ENCODE assay signal across 15 mouse cellular contexts in genomic region chr3:97915081-97915480, GRCm38 (mm10). TPM values are rescaled to one million over a fixed set of nuclear protein-coding genes. Genes with fewer than 3 reads are reported as not detected.
DNase-seq lines count a peak whose midpoint lies in the region; ATAC-seq and TF ChIP-seq lines count a peak whose summit lies in the region.
"Had no signal": no experiment of that assay in that cellular context is flagged by ENCODE, and none has a peak within 500 bp of the region (broad histone marks: within the 10 kb centered on the region; RNA-seq: fewer than 3 reads in every experiment).

No protein-coding gene starts in this region.

- peak; percentile 61 for TF ChIP-seq CTCF in intestine, postnatal 0 days (IDR thresholded peaks at IDR 0.05; ENCODE audit: low read depth)

- peak; percentile 16 for DNase-seq in CD4-positive, CD25-positive, alpha-beta regulatory T cell, adult 2 months (ENCODE audit: low read depth, low spot score)
- no peak for DNase-seq in neural tube, embryonic 10.5 days (ENCODE audit: extremely low spot score, low spot score)
- DNase-seq in frontal cortex, postnatal 36 days (ENCODE audit: low spot score in 2 of 2) = no peak
- DNase-seq: cerebellum, adult 9-11 months; thymus, postnatal 14 days had no signal

- H3K9me3 ChIP-seq in intestine, postnatal 0 days (ENCODE audit: control insufficient read depth) = no peaks in the 10 kb centered on the region
- H3K9me3 ChIP-seq in intestine, embryonic 16.5 days (ENCODE audit: control insufficient read depth, low read length) = no peaks in the 10 kb centered on the region
- no peaks in the 10 kb centered on the region for H3K9me3 ChIP-seq in neural tube, embryonic 15.5 days (replicated peaks)
- H3K9me3 ChIP-seq: heart, embryonic 15.5 days; intestine, embryonic 15.5 days; liver, embryonic 15.5 days; megakaryocyte, embryonic 14.5 days; neural tube, embryonic 13.5 days had no signal

- WGBS in intestine, postnatal 0 days = 66% methylated on average over 4 of the region's 4 CpGs
- WGBS in intestine, embryonic 16.5 days = 67% methylated on average over 4 of the region's 4 CpGs
- WGBS in neural tube, embryonic 15.5 days = 82% methylated on average over 4 of the region's 4 CpGs

- H3K4me1 ChIP-seq in intestine, postnatal 0 days (replicated peaks; ENCODE audit: control insufficient read depth, insufficient read depth, low read length) = no peaks in the 10 kb centered on the region
- no peaks in the 10 kb centered on the region for H3K4me1 ChIP-seq in intestine, embryonic 16.5 days (ENCODE audit: control insufficient read depth, insufficient read depth, low read length)
- no peaks in the 10 kb centered on the region for H3K4me1 ChIP-seq in neural tube, embryonic 15.5 days
- H3K4me1 ChIP-seq: heart, embryonic 15.5 days; intestine, embryonic 15.5 days; liver, embryonic 15.5 days; neural tube, embryonic 13.5 days had no signal

- H3K27me3 ChIP-seq in intestine, postnatal 0 days (replicated peaks; ENCODE audit: control insufficient read depth, insufficient read depth, low read length) = no peaks in the 10 kb centered on the region
- no peaks in the 10 kb centered on the region for H3K27me3 ChIP-seq in intestine, embryonic 16.5 days (replicated peaks; ENCODE audit: control insufficient read depth, insufficient read depth, low read length)
- no peaks in the 10 kb centered on the region for H3K27me3 ChIP-seq in neural tube, embryonic 15.5 days (replicated peaks)
- H3K27me3 ChIP-seq: heart, embryonic 15.5 days; intestine, embryonic 15.5 days; liver, embryonic 15.5 days; megakaryocyte, embryonic 14.5 days; neural tube, embryonic 13.5 days had no signal

- H3K27ac ChIP-seq in intestine, postnatal 0 days (ENCODE audit: low read depth, low read length) = no peak overlapping the region
- H3K27ac ChIP-seq in intestine, embryonic 16.5 days (ENCODE audit: low read length) = no peak overlapping the region
- H3K27ac ChIP-seq in neural tube, embryonic 15.5 days (replicated peaks) = no peak overlapping the region
- H3K27ac ChIP-seq: heart, embryonic 15.5 days; intestine, embryonic 15.5 days; liver, embryonic 15.5 days; neural tube, embryonic 13.5 days had no signal

- no peak for ATAC-seq in CD4-positive, CD25-positive, alpha-beta regulatory T cell, adult 4 months
- no peak for ATAC-seq in intestine, postnatal 0 days
- no peak for ATAC-seq in intestine, embryonic 16.5 days
- ATAC-seq in neural tube, embryonic 15.5 days (ENCODE audit: low FRiP score) = peak; percentile 41; the same call in 1 of the 2 replicates
- ATAC-seq in megakaryocyte progenitor cell, adult 5-6 weeks (replicated peaks; ENCODE audit: poor library complexity) = peak; percentile 42; the same call in 1 of the 2 replicates
- ATAC-seq: intestine, embryonic 15.5 days had no signal

- no peak overlapping the region for H3K9ac ChIP-seq in intestine, postnatal 0 days (ENCODE audit: low read depth, low read length)
- H3K9ac ChIP-seq in intestine, embryonic 16.5 days (ENCODE audit: low read depth, low read length) = no peak overlapping the region
- no peak overlapping the region for H3K9ac ChIP-seq in neural tube, embryonic 15.5 days (replicated peaks)
- H3K9ac ChIP-seq: heart, embryonic 15.5 days; intestine, embryonic 15.5 days; liver, embryonic 15.5 days; neural tube, embryonic 13.5 days had no signal

- H3K4me2 ChIP-seq in intestine, postnatal 0 days (replicated peaks; ENCODE audit: low read depth) = no peak overlapping the region
- no peak overlapping the region for H3K4me2 ChIP-seq in intestine, embryonic 16.5 days (ENCODE audit: low read depth, low read length)
- H3K4me2 ChIP-seq in neural tube, embryonic 15.5 days = no peak overlapping the region
- H3K4me2 ChIP-seq: heart, embryonic 15.5 days; intestine, embryonic 15.5 days; liver, embryonic 15.5 days; neural tube, embryonic 13.5 days had no signal

- peaks cover 71% of the 10 kb centered on the region for H3K36me3 ChIP-seq in intestine, postnatal 0 days (ENCODE audit: control insufficient read depth, insufficient read depth)
- peaks cover 9% of the 10 kb centered on the region; the same call in 1 of the 2 replicates for H3K36me3 ChIP-seq in intestine, embryonic 16.5 days (ENCODE audit: control insufficient read depth, insufficient read depth, low read length)
- H3K36me3 ChIP-seq in neural tube, embryonic 15.5 days = peaks cover 31% of the 10 kb centered on the region

- no peak overlapping the region for H3K4me3 ChIP-seq in intestine, postnatal 0 days (ENCODE audit: low read depth, low read length)
- no peak overlapping the region for H3K4me3 ChIP-seq in intestine, embryonic 16.5 days (ENCODE audit: low read length)
- H3K4me3 ChIP-seq in neural tube, embryonic 15.5 days (replicated peaks) = no peak overlapping the region
- H3K4me3 ChIP-seq: heart, embryonic 15.5 days; intestine, embryonic 15.5 days; liver, embryonic 15.5 days; megakaryocyte, embryonic 14.5 days; neural tube, embryonic 13.5 days had no signal

RNA-seq across cellular contexts. Expression of gene Sec22b, which starts 14.1 kb away (rescaled TPM):
- polyA plus RNA-seq in CD4-positive, CD25-positive, alpha-beta regulatory T cell, adult 4 months (2017; shearing (Covaris generic)) = 10 to 100 TPM; 80.3 to 83.7 TPM
- 226 and 228 TPM in 2 replicates for polyA plus RNA-seq in intestine, postnatal 0 days (2015; fragmentation: Nextera tagmentation; extraction: Ambion mirVana)
- polyA plus RNA-seq in intestine, embryonic 16.5 days (2015; fragmentation: Nextera tagmentation; extraction: Ambion mirVana) = 152 and 157 TPM in 2 replicates
- 93.9 and 97.1 TPM in 2 replicates for polyA plus RNA-seq in neural tube, embryonic 15.5 days (2015; fragmentation: Nextera tagmentation; extraction: Ambion mirVana)
- 108 and 136 TPM in 2 replicates for total RNA-seq in megakaryocyte progenitor cell, adult 5-6 weeks (2015)
- total RNA-seq in megakaryocyte progenitor cell, adult 5-6 weeks (2017) = 71.6 and 83.0 TPM in 2 replicates

RNA-seq across cellular contexts. Expression of gene Pde4dip, which starts 26.6 kb away (rescaled TPM):
- polyA plus RNA-seq in CD4-positive, CD25-positive, alpha-beta regulatory T cell, adult 4 months (2017; shearing (Covaris generic)) = 10 to 100 TPM in 1 of 2 experiments, 1 to 10 TPM in 1; 7.5 to 10.3 TPM
- 10.0 and 12.4 TPM in 2 replicates for polyA plus RNA-seq in intestine, postnatal 0 days (2015; fragmentation: Nextera tagmentation; extraction: Ambion mirVana)
- 20.2 and 21.2 TPM in 2 replicates for polyA plus RNA-seq in intestine, embryonic 16.5 days (2015; fragmentation: Nextera tagmentation; extraction: Ambion mirVana)
- polyA plus RNA-seq in neural tube, embryonic 15.5 days (2015; fragmentation: Nextera tagmentation; extraction: Ambion mirVana) = 55.2 and 62.6 TPM in 2 replicates
- 4.7 and 4.8 TPM in 2 replicates for total RNA-seq in megakaryocyte progenitor cell, adult 5-6 weeks (2015)
- 6.7 and 7.8 TPM in 2 replicates for total RNA-seq in megakaryocyte progenitor cell, adult 5-6 weeks (2017)

Comparison
In these comparisons a context has a peak if more than half of its experiments do, and no peak if none do; other contexts are left out.
1. ATAC-seq: peak in neural tube, embryonic 15.5 days (single experiment) and megakaryocyte progenitor cell, adult 5-6 weeks (single experiment); none in CD4-positive, CD25-positive, alpha-beta regulatory T cell, adult 4 months (single experiment), intestine, postnatal 0 days (single experiment) and intestine, embryonic 16.5 days (single experiment).